Mouse (Mus musculus): ENCODE measurements at regions not wholly inside any gene's neighbourhood (a gene's known extent, or its start where the extent isn't known, plus 50 kb on each side); places are given as distances from the start of the nearest gene placed in this dataset.

GRCm38 (mm10) chr2:34042336-34042735 is 154.6 kb upstream of the Mvb12b start:
- in situ Hi-C loops (cut with MseI, MboI) = no loop called here

- in situ Hi-C loops (cut with MseI, MboI) = no loop called here
Observed at GRCm38 (mm10) chr2:34038982-34039381, 151.2 kb upstream of the Mvb12b start.

- in situ Hi-C loops (cut with MseI, MboI) = no loop called here
Observed at GRCm38 (mm10) chr2:34033212-34033611, 145.5 kb upstream of the Mvb12b start.

- in situ Hi-C loops (cut with MseI, MboI) = no loop called here
Observed at GRCm38 (mm10) chr2:34031421-34031820, 143.7 kb upstream of the Mvb12b start.

- in situ Hi-C loops (cut with MseI, MboI) = no loop called here
Observed at GRCm38 (mm10) chr2:34031001-34031412, 143.3 kb upstream of the Mvb12b start.

- in situ Hi-C loops (cut with MseI, MboI) = no loop called here
Observed at GRCm38 (mm10) chr2:34027445-34027844, 139.7 kb upstream of the Mvb12b start.

GRCm38 (mm10) chr2:34026566-34027360 is 139.0 kb upstream of the Mvb12b start:
- in situ Hi-C loops (cut with MseI, MboI) = no loop called here

GRCm38 (mm10) chr2:34025715-34026360 is 138.1 kb upstream of the Mvb12b start:
- in situ Hi-C loops (cut with MseI, MboI) = no loop called here

- in situ Hi-C loops (cut with MseI, MboI) = no loop called here
Observed at GRCm38 (mm10) chr2:34017142-34017453, 129.4 kb upstream of the Mvb12b start.

GRCm38 (mm10) chr2:34016350-34017141 is 128.8 kb upstream of the Mvb12b start:
- in situ Hi-C loops (cut with MseI, MboI) = no loop called here

- in situ Hi-C loops (cut with MseI, MboI) = no loop called here
Observed at GRCm38 (mm10) chr2:34015640-34015995, 127.9 kb upstream of the Mvb12b start.

GRCm38 (mm10) chr2:34014868-34015639 is 127.3 kb upstream of the Mvb12b start:
- in situ Hi-C loops (cut with MseI, MboI) = no loop called here

- in situ Hi-C loops (cut with MseI, MboI) = no loop called here
Observed at GRCm38 (mm10) chr2:34010166-34010565, 122.4 kb upstream of the Mvb12b start.

- in situ Hi-C loops (cut with MseI, MboI) = no loop called here
Observed at GRCm38 (mm10) chr2:34007916-34008315, 120.2 kb upstream of the Mvb12b start.

GRCm38 (mm10) chr2:33997106-33997505 is 109.4 kb upstream of the Mvb12b start:
- in situ Hi-C loops (cut with MseI, MboI) = no loop called here

GRCm38 (mm10) chr2:33996331-33996730 is 108.6 kb upstream of the Mvb12b start:
- in situ Hi-C loops (cut with MseI, MboI) = no loop called here

- in situ Hi-C loops (cut with MseI, MboI) = no loop called here
Observed at GRCm38 (mm10) chr2:33991299-33991698, 103.6 kb upstream of the Mvb12b start.

- in situ Hi-C loops (cut with MseI, MboI) = no loop called here
Observed at GRCm38 (mm10) chr2:33990711-33991110, 103.0 kb upstream of the Mvb12b start.

GRCm38 (mm10) chr2:33989555-33990370 is 102.0 kb upstream of the Mvb12b start:
- in situ Hi-C loops (cut with MseI, MboI) = no loop called here

- in situ Hi-C loops (cut with MseI, MboI) = no loop called here
Observed at GRCm38 (mm10) chr2:33986420-33986819, 98.7 kb upstream of the Mvb12b start.

- in situ Hi-C loops (cut with MseI, MboI) = no loop called here
Observed at GRCm38 (mm10) chr2:33985316-33985715, 97.6 kb upstream of the Mvb12b start.

Data from mouse trophoblast stem cell (cell line).